In genomic region chr13:89782886-89783285, GRCm38 (mm10) we compare ENCODE assay signal across 11 mouse cellular contexts.
"Had no signal": no experiment of that assay in that cellular context is flagged by ENCODE, and none has a peak within 500 bp of the region (broad histone marks: within the 10 kb centered on the region; RNA-seq: fewer than 3 reads in every experiment).

No protein-coding gene starts in this region.

- H3K27ac ChIP-seq: layer of hippocampus, adult 2 months; limb, embryonic 10.5 days; liver, embryonic 13.5 days; midbrain, embryonic 13.5 days had no signal

- DNase-seq: kidney, adult 8-10 months; kidney, postnatal 4 days; liver, embryonic 13.5 days; liver, postnatal 0 days; lung, postnatal 36 days; right cerebral cortex, postnatal 14 days; thymus, adult 18-20 months; thymus, postnatal 14 days had no signal

- H3K36me3 ChIP-seq: limb, embryonic 10.5 days; liver, embryonic 13.5 days; midbrain, embryonic 13.5 days had no signal

- H3K9me3 ChIP-seq: limb, embryonic 10.5 days; liver, embryonic 13.5 days; midbrain, embryonic 13.5 days had no signal

- H3K9ac ChIP-seq: liver, embryonic 13.5 days; liver, postnatal 0 days; midbrain, embryonic 13.5 days had no signal

- H3K4me3 ChIP-seq: layer of hippocampus, adult 2 months; limb, embryonic 10.5 days; liver, embryonic 13.5 days; midbrain, embryonic 13.5 days had no signal

- H3K4me1 ChIP-seq: liver, embryonic 13.5 days had no signal

- H3K27me3 ChIP-seq: liver, embryonic 13.5 days; midbrain, embryonic 13.5 days had no signal
